Mouse (Mus musculus): Measurements from ENCODE around the gene Myh7.
"Not testable (repeated sequence)": the region's sequence is repeated elsewhere in the genome, so short reads cannot be mapped to it uniquely, and the experiment has no call there.

The Myh7 gene

GRCm38 (mm10) chr14:54968344-54968743 lies 26.1 kb downstream of the Myh7 start:
- no peak for DNase-seq (ENCODE audit: low spot score)

DNA sequence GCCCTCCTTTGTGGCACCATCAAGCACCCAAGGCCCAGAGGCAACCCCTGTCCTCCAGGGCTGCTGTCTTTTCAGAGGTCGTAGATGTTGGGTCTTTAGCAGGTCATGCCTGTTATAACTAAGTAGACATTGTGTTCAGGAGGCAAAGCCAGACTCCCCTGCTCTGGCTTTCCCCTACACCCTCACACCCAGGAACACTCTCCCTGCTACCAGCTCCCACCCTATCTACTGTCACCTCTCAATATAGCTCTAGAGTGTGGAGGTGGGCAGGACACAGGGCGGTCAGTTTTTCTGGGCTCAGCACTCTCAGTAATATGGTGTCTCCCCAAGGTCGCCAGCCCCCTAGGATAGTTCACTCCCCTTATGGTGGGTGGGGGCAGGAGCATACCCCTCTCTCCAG lies 26.6 kb downstream of the Myh7 start:
- no peak for DNase-seq (ENCODE audit: low spot score)

- no peak for DNase-seq (ENCODE audit: low spot score)
These were observed 28.0 kb downstream of the Myh7 start, which contains the start of gene Myh6 for GRCm38 (mm10) chr14:54966320-54966977. Myh6 (minus strand) TSS chr14:54966927.

DNA sequence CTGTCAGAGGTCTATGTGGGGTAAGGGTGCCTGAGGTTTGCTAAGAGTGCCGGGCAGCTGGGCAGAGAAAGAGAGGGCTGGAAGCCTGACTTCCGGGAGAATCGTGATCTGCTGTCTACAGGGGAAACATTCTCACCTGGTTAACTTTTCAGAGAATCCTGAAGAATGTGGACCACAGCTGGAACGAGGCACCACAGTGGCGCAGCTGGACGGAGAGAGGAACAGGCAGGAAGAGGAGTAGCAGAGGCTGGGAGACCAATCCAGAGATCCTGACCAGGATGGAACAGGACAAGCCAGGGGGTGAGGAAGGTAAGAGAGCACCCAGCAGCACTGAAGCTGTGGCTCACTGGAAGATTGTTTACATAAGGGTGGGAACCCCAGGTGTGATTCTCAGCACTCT lies 28.8 kb downstream of the Myh7 start:
- DNase-seq (ENCODE audit: low spot score): no peak

GRCm38 (mm10) chr14:54965044-54965443 lies 29.4 kb downstream of the Myh7 start:
- no peak for DNase-seq (ENCODE audit: low spot score)

GRCm38 (mm10) chr14:54963727-54964126 lies 30.7 kb downstream of the Myh7 start:
- no peak for DNase-seq (ENCODE audit: low spot score)

DNA sequence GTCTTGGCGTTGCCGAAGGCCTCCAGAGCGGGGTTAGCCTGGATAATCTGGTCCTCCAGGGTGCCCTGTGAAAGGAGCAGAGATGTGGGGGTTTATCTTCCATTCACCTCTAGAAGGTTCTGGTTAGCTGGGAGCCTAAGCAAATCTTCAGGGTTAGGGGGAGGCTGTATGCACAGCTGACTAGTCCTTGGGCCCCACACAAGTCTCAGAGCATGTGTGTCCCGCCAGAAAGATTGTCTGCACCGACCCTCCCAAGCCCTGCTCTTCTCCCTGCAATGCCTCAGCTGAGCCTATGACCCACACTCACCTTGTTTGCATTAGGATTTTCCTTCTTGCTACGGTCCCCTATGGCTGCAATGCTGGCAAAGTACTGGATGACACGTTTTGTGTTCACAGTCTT lies 31.7 kb downstream of the Myh7 start:
- DNase-seq (ENCODE audit: low spot score): no peak

- DNase-seq (ENCODE audit: low spot score): no peak
These were observed 32.9 kb downstream of the Myh7 start for GRCm38 (mm10) chr14:54961487-54961886.

DNA sequence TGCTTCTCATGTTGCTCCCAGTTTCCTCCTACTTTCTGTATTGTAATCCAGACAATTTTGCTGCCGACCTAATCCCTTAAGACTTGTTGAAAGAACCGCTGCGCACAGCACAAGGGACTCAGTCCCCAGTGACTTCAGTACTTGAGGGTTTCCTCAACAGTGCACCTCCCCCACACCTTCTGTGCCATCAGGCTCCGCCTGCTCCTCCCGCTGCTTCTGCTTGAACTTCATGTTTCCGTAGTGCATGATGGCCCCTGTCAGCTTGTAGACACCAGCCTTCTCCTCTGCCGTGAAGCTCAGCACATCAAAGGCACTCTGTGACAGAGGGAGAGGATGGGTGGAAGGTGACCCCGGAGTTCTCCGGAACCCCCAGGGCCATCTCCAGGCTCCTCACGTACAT lies 33.7 kb downstream of the Myh7 start:
- DNase-seq (ENCODE audit: low spot score): no peak

- DNase-seq (ENCODE audit: low spot score): not testable (repeated sequence)
These were observed 34.4 kb downstream of the Myh7 start for GRCm38 (mm10) chr14:54959853-54960613.

DNA sequence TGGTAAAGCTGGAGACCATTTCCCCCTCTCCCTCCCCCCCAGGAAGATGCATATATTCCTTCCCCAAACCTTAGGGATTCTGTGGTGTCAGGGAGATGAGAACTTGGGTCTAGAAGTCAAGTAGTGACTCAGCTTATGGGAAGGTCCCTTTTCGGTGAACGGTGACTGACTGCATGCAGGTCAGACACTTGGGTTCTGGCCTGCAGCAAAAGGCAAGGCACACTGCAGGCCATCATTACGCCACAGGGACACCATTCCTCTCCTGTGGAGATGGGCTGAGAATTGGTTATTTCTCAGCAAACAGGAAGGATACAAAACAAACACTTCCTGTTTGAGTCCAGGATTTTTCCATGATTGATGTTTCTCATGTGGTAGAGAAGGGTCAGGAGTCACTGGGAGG lies 35.2 kb downstream of the Myh7 start:
- DNase-seq (ENCODE audit: low spot score): no peak

GRCm38 (mm10) chr14:54958503-54958902 lies 35.9 kb downstream of the Myh7 start:
- DNase-seq (ENCODE audit: low spot score): no peak

GRCm38 (mm10) chr14:54956533-54956932 lies 37.9 kb downstream of the Myh7 start:
- DNase-seq (ENCODE audit: low spot score): no peak

DNA sequence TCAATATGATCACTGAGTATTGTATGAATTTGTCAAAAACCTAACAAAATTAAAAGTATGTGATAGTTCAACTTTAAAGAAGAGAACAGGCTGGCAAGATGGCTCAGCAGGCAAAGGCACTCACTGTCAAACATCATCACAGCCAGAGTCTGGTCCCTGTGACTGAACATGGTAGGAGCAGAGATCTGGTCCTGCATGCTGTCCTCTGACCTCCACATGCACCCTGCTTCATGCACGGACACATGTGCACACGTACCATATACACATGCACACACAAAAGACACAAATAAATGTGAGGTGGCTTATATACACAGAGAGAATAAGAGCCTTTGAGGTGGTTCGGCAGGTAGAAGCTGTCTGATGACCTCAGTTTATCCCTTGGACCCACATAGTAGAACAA lies 38.9 kb downstream of the Myh7 start:
- no peak for DNase-seq (ENCODE audit: low spot score)

- no peak for DNase-seq (ENCODE audit: low spot score)
These were observed 40.0 kb downstream of the Myh7 start for GRCm38 (mm10) chr14:54954474-54954873.

- no peak for DNase-seq (ENCODE audit: low spot score)
These were observed 40.7 kb downstream of the Myh7 start for GRCm38 (mm10) chr14:54953664-54954206.

DNA sequence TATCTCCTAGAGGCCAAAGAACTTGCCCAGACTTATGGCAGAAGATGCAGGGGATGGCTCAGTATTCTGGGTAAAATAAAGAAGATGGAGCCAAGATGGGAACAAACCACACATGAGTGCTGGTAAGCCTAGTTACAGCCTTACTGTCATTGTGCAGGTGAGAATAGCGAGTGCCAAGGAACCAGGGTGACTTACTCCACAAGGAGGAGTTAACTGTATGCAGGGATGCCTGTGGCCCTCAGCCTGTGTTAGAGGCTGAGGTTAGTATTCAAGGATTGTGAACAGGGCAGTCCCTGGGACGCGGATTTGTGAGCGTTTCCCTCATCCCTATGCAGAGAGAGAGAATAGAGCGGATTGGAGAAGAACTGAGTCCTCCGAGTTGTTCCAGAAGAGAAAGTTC lies 42.8 kb downstream of the Myh7 start:
- DNase-seq (ENCODE audit: low spot score): no peak

DNA sequence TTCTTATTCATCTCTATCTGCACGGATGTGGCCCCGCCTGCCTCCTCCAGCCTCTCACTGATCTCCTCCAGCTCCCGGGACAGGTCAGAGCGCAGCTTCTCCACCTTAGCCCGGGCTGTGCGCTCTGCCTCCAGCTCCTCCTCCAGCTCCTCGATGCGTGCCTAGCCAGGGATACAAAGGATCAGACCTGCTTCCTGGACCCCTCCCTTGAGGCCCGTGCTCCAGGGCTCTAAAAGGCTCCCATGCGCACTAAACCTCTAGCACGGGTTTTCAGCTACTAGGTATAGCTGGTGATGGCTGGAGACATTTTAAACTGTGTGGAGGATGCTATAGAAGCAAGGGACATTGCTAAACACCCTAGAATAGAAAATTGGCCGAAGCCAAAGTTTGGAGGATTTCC lies 43.9 kb downstream of the Myh7 start:
- DNase-seq (ENCODE audit: low spot score): no peak

DNA sequence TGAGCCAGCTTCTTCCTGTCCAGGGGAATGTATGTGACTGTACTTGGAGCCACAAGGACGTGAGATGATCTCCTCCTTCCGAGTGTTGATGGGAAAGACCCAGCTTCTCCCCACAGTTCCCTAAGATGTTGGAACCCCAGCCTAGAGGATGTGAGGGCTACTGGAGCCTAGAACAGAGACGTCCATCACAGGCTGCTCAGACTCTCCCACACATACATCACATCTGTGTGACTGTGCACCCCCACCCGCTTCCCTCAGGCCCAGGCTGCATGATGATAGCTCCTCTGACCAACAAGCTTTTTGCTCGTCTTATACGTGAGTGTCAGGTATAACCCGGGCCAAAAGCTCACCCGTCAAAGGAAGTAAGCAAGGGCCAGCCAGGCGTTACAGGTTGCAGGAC lies 45.6 kb downstream of the Myh7 start:
- DNase-seq (ENCODE audit: low spot score): no peak

GRCm38 (mm10) chr14:54947008-54947407 lies 47.4 kb downstream of the Myh7 start:
- DNase-seq (ENCODE audit: low spot score): not testable (repeated sequence)

DNA sequence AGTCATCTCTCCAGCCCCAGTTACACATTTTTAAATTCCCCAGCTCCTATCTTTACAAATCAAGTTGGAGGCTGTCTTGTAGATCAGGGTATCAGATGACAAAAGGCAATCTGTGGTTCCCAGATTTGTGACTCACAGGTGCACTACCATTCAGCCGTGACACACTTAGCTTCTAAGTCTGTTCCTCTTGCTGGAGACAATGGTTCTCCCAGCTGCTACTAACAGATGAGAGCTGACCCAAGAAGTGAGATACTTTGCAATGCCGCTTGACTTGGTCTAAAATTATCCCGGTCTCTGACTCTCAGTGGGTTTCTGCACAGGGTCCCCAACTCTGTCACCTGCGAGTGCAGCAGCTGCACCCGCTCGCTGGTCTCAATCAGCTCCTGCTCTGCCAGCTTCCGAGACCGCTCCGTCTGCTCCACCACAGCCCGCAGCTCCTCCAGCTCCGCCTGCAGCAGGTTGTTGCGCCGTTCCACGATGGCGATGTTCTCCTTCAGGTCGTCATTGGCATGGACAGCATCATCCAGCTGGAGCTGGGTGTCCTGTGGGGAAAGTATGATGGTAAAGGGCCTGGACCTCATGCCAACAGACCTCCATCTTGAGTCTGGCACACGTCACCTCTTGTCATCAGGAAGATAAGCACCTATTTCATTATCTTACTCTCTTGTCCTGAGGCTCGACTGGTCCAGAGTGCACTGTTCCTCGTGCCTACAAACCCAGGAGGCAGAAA lies 48.3 kb downstream of the Myh7 start:
- DNase-seq (ENCODE audit: low spot score): no peak

DNA sequence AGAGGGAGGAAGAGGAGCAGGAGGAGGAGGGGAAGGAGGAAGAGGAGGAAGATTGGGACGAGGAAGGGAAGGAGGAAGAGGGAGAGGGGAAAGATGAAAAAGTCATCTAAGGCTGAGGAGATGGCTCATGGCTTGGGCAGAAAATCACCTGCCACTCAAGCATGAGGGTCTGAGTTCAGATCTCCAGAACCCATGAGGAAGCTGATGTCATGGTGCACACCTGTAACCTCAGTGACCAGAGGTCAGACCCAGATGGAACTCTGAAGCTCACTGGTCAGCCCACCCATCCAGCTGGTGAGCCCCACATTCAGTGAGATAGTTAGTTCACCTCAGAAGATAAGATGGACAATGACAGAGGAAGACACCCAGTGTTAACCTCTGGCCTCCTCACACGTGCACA lies 49.5 kb downstream of the Myh7 start:
- no peak for DNase-seq (ENCODE audit: low spot score)

- no peak for DNase-seq (ENCODE audit: low spot score)
These were observed 50.5 kb downstream of the Myh7 start for GRCm38 (mm10) chr14:54943971-54944370.

All from adipocyte (in vitro differentiated cells).